Mouse (Mus musculus) heart, postnatal 0 days (tissue): ENCODE measurements at regions not wholly inside any gene's neighbourhood (a gene's known extent, or its start where the extent isn't known, plus 50 kb on each side); places are given as distances from the start of the nearest gene placed in this dataset.

Source experiments
- ATAC-seq: fragments of 200-750 bp; cut with Nextera tagmentation; 2 replicates; pipeline ENCODE4 v1.8.0; 2017; ENCODE audit warnings: low read depth, moderate number of reproducible peaks, moderate library complexity; ENCODE audit not compliant: insufficient read depth
- DNase-seq: peaks from one replicate; pipeline ENCODE4 v3.0.0-alpha.2; 2016; ENCODE audit warnings: low spot score
- H3K27ac ChIP-seq: fragments of 300-500 bp; sonication (generic); 2 replicates; pipeline ENCODE4 v1.5.1; 2014; ENCODE audit warnings: low read depth, mild to moderate bottlenecking
- H3K27me3 ChIP-seq: fragments of 300-500 bp; sonication (generic); 2 replicates; pipeline ENCODE4 v1.6.1; 2014; ENCODE audit warnings: low read length, mixed read lengths; ENCODE audit not compliant: control insufficient read depth, insufficient read depth
- H3K36me3 ChIP-seq: fragments of 300-500 bp; sonication (generic); replicated peaks from 2 replicates; pipeline ENCODE4 v1.6.1; 2014; ENCODE audit warnings: low read length, mixed read lengths; ENCODE audit not compliant: control insufficient read depth, insufficient read depth
- H3K4me1 ChIP-seq: fragments of 300-500 bp; sonication (generic); 2 replicates; pipeline ENCODE4 v1.6.1; 2014; ENCODE audit warnings: antibody characterized with exemption; ENCODE audit not compliant: control insufficient read depth, insufficient read depth
- H3K4me2 ChIP-seq: fragments of 300-500 bp; sonication (generic); 2 replicates; pipeline ENCODE4 v1.6.1; 2014; ENCODE audit warnings: low read depth, mild to moderate bottlenecking, low read length, moderate library complexity
- H3K4me3 ChIP-seq: fragments of 300-500 bp; sonication (generic); 2 replicates; pipeline ENCODE4 v1.5.1; 2014; ENCODE audit warnings: low read depth, low read length
- H3K9ac ChIP-seq: fragments of 300-500 bp; sonication (generic); replicated peaks from 2 replicates; pipeline ENCODE4 v1.6.1; 2014; ENCODE audit warnings: low read depth, low read length, mixed read lengths
- H3K9me3 ChIP-seq: fragments of 300-500 bp; sonication (generic); replicated peaks from 2 replicates; pipeline ENCODE4 v1.6.1; 2016; ENCODE audit warnings: low read length; ENCODE audit not compliant: control insufficient read depth
- CTCF ChIP-seq: IDR thresholded peaks from 2 replicates; pipeline ENCODE4 v1.5.1; 2016; ENCODE audit warnings: antibody characterized with exemption, control low read depth, low read depth
- EP300 ChIP-seq: IDR thresholded peaks from 2 replicates; pipeline ENCODE4 v1.6.1; 2016; ENCODE audit warnings: antibody characterized with exemption, low read depth
- WGBS: fragments of 180-500 bp; shearing (Covaris S2); extraction: QIAGEN DNeasy Blood & Tissue Kit; methylation state at CpG from one replicate; pipeline ENCODE4 v1.1.7; 2014; 5-methylcytosine and 5-hydroxymethylcytosine counted together

DNA sequence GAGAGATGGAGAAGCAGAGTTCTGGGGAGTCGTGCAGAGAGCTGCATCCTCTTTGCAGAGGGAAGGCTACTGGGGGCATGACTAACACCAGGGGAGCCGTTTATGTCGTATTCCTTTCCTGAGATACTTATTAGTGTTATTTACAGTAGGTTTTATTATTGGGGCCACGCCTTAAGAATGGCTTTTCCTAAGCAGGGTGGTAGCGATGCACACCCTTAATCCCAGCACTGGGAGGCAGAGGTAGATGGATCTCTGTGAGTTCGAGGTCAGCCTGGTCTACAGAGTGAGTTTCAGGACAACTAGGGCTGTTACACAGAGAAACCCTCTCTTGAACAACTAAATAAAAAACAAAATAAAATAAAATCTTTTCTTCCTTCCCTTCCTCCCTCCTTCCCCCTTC is 212.6 kb downstream of the Enc1 start:
- Histone ChIP-seq H3K27me3 (no peaks in the 10 kb centered on the region), H3K4me3 (no peak overlapping the region), H3K36me3 (no peaks in the 10 kb centered on the region), H3K27ac (no peak overlapping the region), H3K4me1 (peaks cover 5% of the 10 kb centered on the region; the same call in 1 of the 2 replicates), H3K4me2 (no peak overlapping the region), H3K9ac (no peak overlapping the region), H3K9me3 (no peaks in the 10 kb centered on the region)
- WGBS = 52% methylated on average over 6 of the region's 6 CpGs
- ATAC-seq = no peak
- no peak for TF ChIP-seq EP300
- TF ChIP-seq CTCF = no peak
- DNase-seq = no peak

DNA sequence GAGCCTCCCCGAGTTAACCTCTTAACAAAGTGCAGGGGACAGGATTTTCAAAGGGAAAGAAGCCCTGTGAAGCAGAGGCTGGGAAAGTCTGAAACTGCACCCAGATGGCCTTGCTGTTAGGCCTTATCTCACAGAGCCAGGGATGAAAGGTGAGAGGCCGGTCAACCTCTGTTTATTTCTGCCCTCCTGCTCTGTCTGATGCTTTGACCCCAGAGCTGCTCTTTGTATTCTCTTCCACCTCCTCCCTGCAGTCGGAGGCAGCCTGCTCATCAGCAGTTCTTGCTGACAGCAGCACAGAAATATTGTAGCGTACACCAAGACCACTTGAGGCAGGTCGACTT is 212.2 kb downstream of the Enc1 start:
- no peak for ATAC-seq

DNA sequence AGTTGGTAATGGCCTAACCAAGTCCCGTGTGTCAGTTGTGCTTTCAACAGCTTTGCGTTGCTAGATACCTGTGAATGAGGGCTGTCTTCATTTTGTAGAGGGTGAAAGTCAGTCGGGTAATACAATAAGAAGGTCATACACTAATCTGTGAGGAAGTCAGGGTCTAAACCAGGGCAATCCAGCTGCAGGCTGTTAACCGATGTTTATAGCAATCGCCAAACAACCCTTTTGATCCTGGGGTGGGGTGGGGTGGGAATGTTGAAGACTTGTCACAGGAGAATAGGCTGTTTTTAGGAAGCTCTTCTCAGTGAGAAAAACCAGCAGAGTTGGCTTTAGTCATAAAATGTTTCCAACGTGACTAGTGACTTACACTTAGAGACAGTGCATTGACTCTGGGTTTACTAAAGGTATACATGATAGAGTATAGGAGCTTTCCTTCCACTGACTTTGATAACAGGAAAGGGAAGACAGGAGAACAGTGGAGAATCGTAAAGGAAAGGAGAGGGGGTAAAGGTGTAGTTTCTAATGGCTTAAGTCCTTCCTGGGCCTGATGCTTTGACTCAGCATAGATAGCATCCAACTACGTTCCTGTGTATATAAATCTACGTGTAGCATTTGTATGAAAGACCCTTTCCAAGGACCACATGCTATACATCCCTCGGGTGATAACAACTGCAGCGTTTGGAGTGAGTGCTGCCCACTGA is 211.6 kb downstream of the Enc1 start:
- no peak overlapping the region for H3K4me3 ChIP-seq
- H3K9ac ChIP-seq = no peak overlapping the region
- no peak for DNase-seq
- no peaks in the 10 kb centered on the region for H3K36me3 ChIP-seq
- TF ChIP-seq EP300 (no peak), CTCF (no peak)
- no peaks in the 10 kb centered on the region for H3K9me3 ChIP-seq
- no peak for ATAC-seq
- H3K4me1 ChIP-seq = peaks cover 5% of the 10 kb centered on the region; the same call in 1 of the 2 replicates
- WGBS = 47% methylated on average over 11 of the region's 11 CpGs
- H3K27ac ChIP-seq = no peak overlapping the region
- H3K27me3 ChIP-seq = no peaks in the 10 kb centered on the region
- no peak overlapping the region for H3K4me2 ChIP-seq

More for the DNA sequence above, 212.2 kb downstream of the Enc1 start:
- H3K27me3 ChIP-seq = no peaks in the 10 kb centered on the region
- 25% methylated on average over 5 of the region's 5 CpGs for WGBS
- H3K9ac ChIP-seq = no peak overlapping the region
- H3K4me2 ChIP-seq = no peak overlapping the region
- H3K4me3 ChIP-seq = no peak overlapping the region
- H3K4me1 ChIP-seq = peaks cover 5% of the 10 kb centered on the region; the same call in 1 of the 2 replicates
- no peaks in the 10 kb centered on the region for H3K36me3 ChIP-seq
- DNase-seq = no peak
- no peak overlapping the region for H3K27ac ChIP-seq
- TF ChIP-seq EP300 (no peak), CTCF (no peak)
- no peaks in the 10 kb centered on the region for H3K9me3 ChIP-seq

DNA sequence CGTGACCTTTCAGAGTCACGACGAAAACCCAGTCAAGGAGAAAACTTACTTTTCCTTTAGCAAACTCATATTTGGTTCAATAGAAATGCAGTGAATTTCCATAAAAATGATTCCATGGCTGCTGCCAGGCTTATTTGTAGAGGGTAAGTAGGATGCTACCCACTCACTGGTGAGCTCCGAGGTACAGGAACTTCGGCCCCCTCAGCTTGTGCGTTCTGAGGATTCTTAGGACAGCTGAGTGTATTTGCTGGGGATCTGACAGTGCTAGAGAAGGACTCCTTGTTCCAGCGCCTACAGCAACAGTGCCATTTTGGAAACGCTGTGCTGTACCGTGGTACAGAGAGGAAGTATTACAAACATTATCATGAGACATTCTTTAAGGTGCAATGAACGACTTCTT is 210.4 kb downstream of the Enc1 start:
- DNase-seq (no peak), ATAC-seq (no peak)
- TF ChIP-seq EP300 (no peak), CTCF (no peak)
- H3K4me2 ChIP-seq = no peak overlapping the region
- H3K4me3 ChIP-seq = no peak overlapping the region
- H3K9me3 ChIP-seq = no peaks in the 10 kb centered on the region
- H3K27me3 ChIP-seq = no peaks in the 10 kb centered on the region
- H3K4me1 ChIP-seq = peaks cover 5% of the 10 kb centered on the region; the same call in 1 of the 2 replicates
- H3K36me3 ChIP-seq = no peaks in the 10 kb centered on the region
- H3K9ac ChIP-seq = no peak overlapping the region
- H3K27ac ChIP-seq = no peak overlapping the region
- WGBS = 59% methylated on average over 10 of the region's 10 CpGs

DNA sequence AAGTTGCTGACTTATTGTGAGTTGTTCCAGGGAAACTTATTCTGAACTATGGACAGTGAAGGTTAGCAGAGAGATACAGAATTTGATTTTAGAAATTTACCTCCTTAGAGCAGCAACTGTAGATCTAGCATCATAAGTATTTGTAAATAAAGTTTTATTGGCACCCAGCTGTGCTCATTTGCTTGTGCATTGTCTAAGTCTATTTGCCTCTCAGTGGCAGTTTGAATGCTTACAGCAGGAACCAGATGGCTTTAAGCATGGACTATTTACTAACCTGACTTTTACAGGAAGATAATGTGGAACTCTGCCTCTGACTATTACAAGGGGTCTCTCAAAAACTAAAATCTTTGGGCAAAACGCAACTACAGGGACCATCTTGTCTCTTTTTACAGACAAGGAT is 207.2 kb downstream of the Enc1 start:
- DNase-seq = no peak
- Histone ChIP-seq H3K9me3 (no peaks in the 10 kb centered on the region), H3K4me1 (peaks cover 4% of the 10 kb centered on the region; the same call in 1 of the 2 replicates), H3K9ac (no peak overlapping the region), H3K27me3 (no peaks in the 10 kb centered on the region), H3K36me3 (no peaks in the 10 kb centered on the region), H3K4me2 (no peak overlapping the region), H3K4me3 (no peak overlapping the region), H3K27ac (no peak overlapping the region)
- ATAC-seq = no peak
- TF ChIP-seq EP300 (no peak), CTCF (no peak)
- WGBS = 94% methylated on average over 1 of the region's 1 CpGs
